Mouse (Mus musculus) T-helper 1 cell (primary cell): Measurements from ENCODE around the gene Smim17.
"Not testable (repeated sequence)": the region's sequence is repeated elsewhere in the genome, so short reads cannot be mapped to it uniquely, and the experiment has no call there.

Experiments
- in situ Hi-C: fragments of 300-600 bp; cut with MboI, MseI; formaldehyde crosslinking; loops from one replicate; pipeline ENCODE4 v1.15.1; 2025; ENCODE audit warnings: high pct_unique_total_duplicates

Gene Smim17

GRCm38 (mm10) chr7:6397996-6398975 lies at the start of gene Smim17:
Smim17 (plus strand) TSS chr7:6398715.
- in situ Hi-C loops, result loop anchor here (25.0 kb wide), 1 partner anchor 1311 kb away; the partner anchor contains the start of gene Epn1

GRCm38 (mm10) chr7:6358121-6358520 lies 40.4 kb upstream of the Smim17 start:
- in situ Hi-C loops, result loop anchor here (5.0 kb wide), 3 partner anchors 69 to 939 kb away; no protein-coding TSS in a partner anchor

- in situ Hi-C loops, result loop anchor here (5.0 kb wide), 3 partner anchors 68 to 938 kb away; no protein-coding TSS in a partner anchor
These were observed 39.5 kb upstream of the Smim17 start for GRCm38 (mm10) chr7:6358937-6359590.

GRCm38 (mm10) chr7:6360477-6361060 lies 37.9 kb upstream of the Smim17 start:
- in situ Hi-C loops, result no loop called here

- in situ Hi-C loops, result no loop called here
These were observed 36.8 kb upstream of the Smim17 start for GRCm38 (mm10) chr7:6361756-6362155.

- in situ Hi-C loops, result no loop called here
These were observed 36.1 kb upstream of the Smim17 start for GRCm38 (mm10) chr7:6362268-6363046.

GRCm38 (mm10) chr7:6363047-6363488 lies 35.4 kb upstream of the Smim17 start, which contains the start of gene Zfp78:
Zfp78 (plus strand) TSS chr7:6363280.
- in situ Hi-C loops, result no loop called here

- in situ Hi-C loops, result no loop called here
These were observed 33.8 kb upstream of the Smim17 start for GRCm38 (mm10) chr7:6364761-6365160.

- in situ Hi-C loops, result no loop called here
These were observed 31.3 kb upstream of the Smim17 start for GRCm38 (mm10) chr7:6367185-6367584.

- in situ Hi-C loops, result not testable (repeated sequence)
These were observed 30.4 kb upstream of the Smim17 start for GRCm38 (mm10) chr7:6368146-6368545.

GRCm38 (mm10) chr7:6369460-6369859 lies 29.1 kb upstream of the Smim17 start:
- in situ Hi-C loops, result no loop called here

- in situ Hi-C loops, result no loop called here
These were observed 25.5 kb upstream of the Smim17 start for GRCm38 (mm10) chr7:6372993-6373392.

- in situ Hi-C loops, result loop anchor here (25.0 kb wide), 1 partner anchor 1291 kb away; the partner anchor contains the start of gene Epn1
These were observed 20.1 kb upstream of the Smim17 start for GRCm38 (mm10) chr7:6378441-6378840.

GRCm38 (mm10) chr7:6381431-6381830 lies 17.1 kb upstream of the Smim17 start:
- in situ Hi-C loops, result loop anchor here (25.0 kb wide), 1 partner anchor 1294 kb away; the partner anchor contains the start of gene Epn1

GRCm38 (mm10) chr7:6383044-6383455 lies 15.5 kb upstream of the Smim17 start, which contains the start of gene Zfp28:
Zfp28 (plus strand) TSS chr7:6383295.
- in situ Hi-C loops, result loop anchor here (25.0 kb wide), 1 partner anchor 1296 kb away; the partner anchor contains the start of gene Epn1

- in situ Hi-C loops, result loop anchor here (25.0 kb wide), 1 partner anchor 1297 kb away; the partner anchor contains the start of gene Epn1
These were observed 14.5 kb upstream of the Smim17 start for GRCm38 (mm10) chr7:6384011-6384410.

GRCm38 (mm10) chr7:6386995-6387394 lies 11.5 kb upstream of the Smim17 start:
- in situ Hi-C loops, result loop anchor here (25.0 kb wide), 1 partner anchor 1300 kb away; the partner anchor contains the start of gene Epn1

GRCm38 (mm10) chr7:6388971-6389370 lies 9.5 kb upstream of the Smim17 start:
- in situ Hi-C loops, result loop anchor here (25.0 kb wide), 1 partner anchor 1302 kb away; the partner anchor contains the start of gene Epn1

- in situ Hi-C loops, result loop anchor here (25.0 kb wide), 1 partner anchor 1302 kb away; the partner anchor contains the start of gene Epn1
These were observed 9.1 kb upstream of the Smim17 start for GRCm38 (mm10) chr7:6389449-6389848.

- in situ Hi-C loops, result loop anchor here (10.0 kb wide), 1 partner anchor 525 kb away; no protein-coding TSS in a partner anchor
These were observed 11.5 kb downstream of the Smim17 start, which contains the start of gene Gm20715 for GRCm38 (mm10) chr7:6410043-6410442. Gm20715 (plus strand) TSS chr7:6410277.
